Mouse (Mus musculus) E14TG2a.4 (cell line): ENCODE measurements at regions not wholly inside any gene's neighbourhood (a gene's known extent, or its start where the extent isn't known, plus 50 kb on each side); places are given as distances from the start of the nearest gene placed in this dataset.

Source experiments
- CTCF ChIP-seq: conservative IDR thresholded peaks from 2 replicates; pipeline ENCODE4 v1.5.1; 2014; ENCODE audit warnings: low read length
- NANOG ChIP-seq: IDR thresholded peaks from 2 replicates; pipeline ENCODE4 v1.6.1; 2014; ENCODE audit warnings: borderline replicate concordance, low read length, mixed read lengths
- POU5F1 ChIP-seq: IDR thresholded peaks from 2 replicates; pipeline ENCODE4 v1.6.1; 2014; ENCODE audit warnings: low read length, borderline replicate concordance

DNA sequence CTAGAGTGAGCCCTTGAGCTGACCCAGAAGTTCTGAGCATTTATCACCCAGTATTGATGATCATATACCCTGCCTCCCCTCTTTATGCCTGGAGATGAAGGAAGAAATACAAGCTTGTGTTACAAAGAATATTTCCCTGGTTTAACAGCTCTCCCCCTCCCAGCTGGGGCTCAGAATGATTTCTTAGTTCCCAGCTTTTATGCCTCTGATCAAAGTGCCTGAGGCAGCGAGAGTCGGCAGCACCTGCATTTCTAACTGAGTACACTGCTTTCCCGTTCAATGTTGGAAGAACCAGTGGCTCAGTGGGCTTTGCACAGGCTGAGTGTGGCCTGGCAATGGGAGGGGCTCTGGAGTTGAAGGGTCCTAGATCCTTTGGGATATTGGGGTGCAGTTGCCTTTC is 405.8 kb upstream of the Klhl29 start:
- TF ChIP-seq CTCF (no peak), NANOG (no peak), POU5F1 (no peak)
